In the genomic region with DNA sequence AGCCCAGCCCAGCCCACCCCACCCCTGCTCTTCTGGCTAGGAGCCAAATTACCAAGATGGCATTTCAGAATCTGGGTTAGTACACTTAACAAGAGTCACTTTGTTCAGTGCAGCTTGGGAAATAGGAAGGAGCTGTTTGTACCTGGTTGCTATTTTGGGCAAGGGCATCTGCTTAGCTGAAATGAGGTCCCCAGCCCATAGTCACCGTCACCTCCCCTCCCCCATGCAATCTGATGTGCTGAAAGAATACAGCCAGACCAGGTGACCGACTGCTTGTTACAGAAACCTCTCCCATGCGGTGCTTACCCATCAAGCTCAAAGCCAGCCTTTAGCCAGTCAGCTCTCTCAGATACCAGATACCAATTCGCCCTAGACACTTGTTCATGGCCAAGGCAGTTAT, we compare ENCODE assay signal across 1 mouse cellular context.
TF ChIP-seq lines count a peak whose summit lies in the region.

No protein-coding gene starts in this region.

TF ChIP-seq in MEL, 35 proteins besides CTCF, POLR2A, EP300 and RAD21:
- no peak for TF ChIP-seq CHD2 (IDR thresholded peaks at IDR 0.05; ENCODE audit: low read length)
- 0 out of 2 replicates have a peak, but pooled peaks have one; percentile 0 for TF ChIP-seq ZMIZ1 (IDR thresholded peaks at IDR 0.05; ENCODE audit: low read depth, low read length)
- no peak for TF ChIP-seq CHD1 (IDR thresholded peaks at IDR 0.05; ENCODE audit: low read depth, low read length)
TF ChIP-seq in MEL: peak in this region for 1.
